Mouse (Mus musculus): ENCODE data around the gene L1td1.

GRCm38 (mm10) chr4:98758872-98759518, 32.5 kb downstream of the L1td1 start:
- TF ChIP-seq TCF12 (IDR thresholded peaks at IDR 0.05; ENCODE audit: low read depth, low read length) (no peak), GATA1 (IDR thresholded peaks at IDR 0.05; ENCODE audit: low read depth, low read length) (no peak), CTCF (IDR thresholded peaks at IDR 0.05 in 2 of 3, conservative IDR thresholded peaks at IDR 0.05 in 1 of 3; ENCODE audit: control insufficient read depth in 1 of 3, insufficient read depth in 1 of 3, low read depth in 2 of 3, low read length in 3 of 3, poor library complexity in 1 of 3, severe bottlenecking in 1 of 3) (no peak), ZKSCAN1 (IDR thresholded peaks at IDR 0.05; ENCODE audit: low read depth, low read length) (no peak), ZC3H11A (IDR thresholded peaks at IDR 0.05; ENCODE audit: low read depth, low read length) (no peak), GABPA (IDR thresholded peaks at IDR 0.05; ENCODE audit: low read depth, low read length) (no peak), ZNF384 (IDR thresholded peaks at IDR 0.05; ENCODE audit: low read depth, low read length) (no peak), POLR2A (IDR thresholded peaks at IDR 0.05; ENCODE audit: control insufficient read depth in 1 of 2, insufficient read depth in 1 of 2, low read depth in 1 of 2, low read length in 2 of 2, poor library complexity in 1 of 2) (no peak), TAL1 (IDR thresholded peaks at IDR 0.05; ENCODE audit: low read length) (no peak), NRF1 (IDR thresholded peaks at IDR 0.05; ENCODE audit: insufficient read depth, low read depth, low read length, poor library complexity, severe bottlenecking) (no peak), USF1 (IDR thresholded peaks at IDR 0.05; ENCODE audit: low read depth, low read length) (no peak)
